Comparison of ENCODE assay signal across 24 mouse cellular contexts in the genomic region with DNA sequence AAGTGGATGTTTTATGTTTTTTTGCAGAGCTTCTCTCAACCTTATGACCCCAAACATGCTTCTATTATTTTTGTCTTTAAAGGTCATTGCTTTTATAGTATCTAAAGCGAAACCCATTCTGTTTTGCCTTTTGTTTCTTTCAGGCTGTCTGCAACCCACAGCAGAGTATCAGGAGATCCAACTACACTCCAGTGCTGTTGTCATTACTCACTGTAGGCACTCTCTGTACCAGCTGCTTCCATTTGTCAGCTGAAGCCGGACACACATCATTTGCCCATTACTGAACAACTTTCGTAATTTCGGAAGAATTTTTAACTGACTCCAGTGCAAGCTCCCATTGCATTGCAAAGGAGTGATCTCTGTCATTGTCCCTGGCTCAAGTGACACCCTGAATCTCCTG.
DNase-seq lines count a peak whose midpoint lies in the region; ATAC-seq and TF ChIP-seq lines count a peak whose summit lies in the region.
"Had no signal": no experiment of that assay in that cellular context is flagged by ENCODE, and none has a peak within 500 bp of the region (broad histone marks: within the 10 kb centered on the region; RNA-seq: fewer than 3 reads in every experiment).

No protein-coding gene starts in this region.

- H3K9ac ChIP-seq in lung, postnatal 0 days (replicated peaks; ENCODE audit: low read depth) = no peak overlapping the region
- H3K9ac ChIP-seq: embryonic facial prominence, embryonic 15.5 days; forebrain, postnatal 0 days; heart, embryonic 12.5 days; heart, embryonic 15.5 days; hindbrain, embryonic 13.5 days had no signal

- peak; percentile 1 for DNase-seq in lung, postnatal 10 days
- DNase-seq in lung, postnatal 0 days (ENCODE audit: low spot score) = no peak
- DNase-seq in mesoderm, embryonic 11.5 days (ENCODE audit: low read depth, low spot score) = peak; percentile 25
- DNase-seq in thymus, postnatal 10 days (ENCODE audit: low spot score in 2 of 2) = no peak
- no peak for DNase-seq in right cerebral cortex, adult 2 months (ENCODE audit: low spot score in 2 of 2)
- DNase-seq: adrenal gland, adult 8-10 months; adrenal gland, postnatal 25 days; cerebellum, adult 18-20 months; cerebellum, adult 9-10 months; cerebellum, postnatal 14 days; forebrain, postnatal 0 days; gastrocnemius, postnatal 25 days; heart, adult 18-20 months; heart, postnatal 10 days; heart, postnatal 36 days had no signal

- ATAC-seq in lung, postnatal 0 days = no peak
- ATAC-seq: activated CD4-positive, CD25-positive, alpha-beta regulatory T cell, adult 4 months; forebrain, embryonic 14.5 days; forebrain, postnatal 0 days; hindbrain, embryonic 16.5 days had no signal

- no peaks in the 10 kb centered on the region for H3K27me3 ChIP-seq in lung, postnatal 0 days (replicated peaks; ENCODE audit: insufficient read depth, low read length)
- no peaks in the 10 kb centered on the region for H3K27me3 ChIP-seq in C2C12 (ENCODE audit: control insufficient read depth, insufficient read depth, insufficient read length)
- H3K27me3 ChIP-seq: embryonic facial prominence, embryonic 15.5 days; heart, embryonic 12.5 days; heart, embryonic 15.5 days; hindbrain, embryonic 13.5 days had no signal

- no peak for TF ChIP-seq EP300 in lung, postnatal 0 days (IDR thresholded peaks at IDR 0.05)

- no peaks in the 10 kb centered on the region for H3K79me3 ChIP-seq in C2C12 (ENCODE audit: low read depth)

- WGBS in lung, postnatal 0 days = 84% methylated on average over 4 of the region's 4 CpGs

- H3ac ChIP-seq in C2C12 (ENCODE audit: control insufficient read depth, insufficient read length, low read depth) = no peak overlapping the region

- H3K36me3 ChIP-seq in lung, postnatal 0 days (ENCODE audit: insufficient read depth, low read length) = no peaks in the 10 kb centered on the region
- H3K36me3 ChIP-seq in C2C12 (ENCODE audit: control insufficient read depth, insufficient read depth) = no peaks in the 10 kb centered on the region
- H3K36me3 ChIP-seq: embryonic facial prominence, embryonic 15.5 days; heart, embryonic 12.5 days; heart, embryonic 15.5 days; hindbrain, embryonic 10.5 days; hindbrain, embryonic 13.5 days had no signal

- H3K4me2 ChIP-seq in lung, postnatal 0 days (replicated peaks; ENCODE audit: low read depth, low read length) = no peak overlapping the region
- H3K4me2 ChIP-seq: embryonic facial prominence, embryonic 15.5 days; heart, embryonic 12.5 days; heart, embryonic 15.5 days; hindbrain, embryonic 13.5 days had no signal

- no peaks in the 10 kb centered on the region for H3K9me3 ChIP-seq in lung, postnatal 0 days (ENCODE audit: low read length)
- H3K9me3 ChIP-seq: embryonic facial prominence, embryonic 15.5 days; heart, embryonic 12.5 days; heart, embryonic 15.5 days; hindbrain, embryonic 10.5 days; hindbrain, embryonic 13.5 days had no signal

- TF ChIP-seq CTCF in lung, postnatal 0 days (IDR thresholded peaks at IDR 0.05) = no peak
- no peak for TF ChIP-seq CTCF in C2C12 (IDR thresholded peaks at IDR 0.05; ENCODE audit: control insufficient read depth, insufficient read depth, insufficient read length)

- no peaks in the 10 kb centered on the region for H3K79me2 ChIP-seq in C2C12 (ENCODE audit: control insufficient read depth, insufficient read depth)

- H3K27ac ChIP-seq in lung, postnatal 0 days (ENCODE audit: low read length) = no peak overlapping the region
- H3K27ac ChIP-seq: embryonic facial prominence, embryonic 15.5 days; heart, embryonic 15.5 days; hindbrain, embryonic 10.5 days; hindbrain, embryonic 13.5 days had no signal

- H3K4me3 ChIP-seq in lung, postnatal 0 days (ENCODE audit: low read depth, low read length) = no peak overlapping the region
- no peak overlapping the region for H3K4me3 ChIP-seq in C2C12 (ENCODE audit: insufficient read depth, poor library complexity, severe bottlenecking)
- H3K4me3 ChIP-seq: embryonic facial prominence, embryonic 15.5 days; heart, embryonic 12.5 days; heart, embryonic 15.5 days; hindbrain, embryonic 10.5 days; hindbrain, embryonic 13.5 days had no signal

- H3K4me1 ChIP-seq in lung, postnatal 0 days (ENCODE audit: insufficient read depth, low read depth, low read length) = no peaks in the 10 kb centered on the region
- H3K4me1 ChIP-seq: embryonic facial prominence, embryonic 15.5 days; heart, embryonic 12.5 days; heart, embryonic 15.5 days; hindbrain, embryonic 13.5 days had no signal

TF ChIP-seq in C2C12, 6 proteins besides CTCF, POLR2A, EP300 and RAD21:
- no peak for TF ChIP-seq USF1 (IDR thresholded peaks at IDR 0.05; ENCODE audit: low read depth)
- TF ChIP-seq MAX (IDR thresholded peaks at IDR 0.05) = no peak
- TF ChIP-seq MYOD1 (IDR thresholded peaks at IDR 0.05; ENCODE audit: control insufficient read depth, insufficient read length, low read depth) = peak; percentile 87
TF ChIP-seq in C2C12: peak in this region for 1.

Comparison
In these comparisons a context has a peak if more than half of its experiments do, and no peak if none do; other contexts are left out.
1. DNase-seq: peak in lung, postnatal 10 days (single experiment) and mesoderm, embryonic 11.5 days (single experiment); none in lung, postnatal 0 days (single experiment), thymus, postnatal 10 days (0 of 2) and right cerebral cortex, adult 2 months (0 of 2).